Mouse (Mus musculus) MEL (cell line): ENCODE measurements around the gene Cyren. TPM values are rescaled to one million over a fixed set of nuclear protein-coding genes. Genes with fewer than 3 reads are reported as not detected.

ENCODE experiments used
- DNase-seq: peaks from one replicate; pipeline ENCODE4 v3.0.0; 2011; ENCODE audit warnings: low read depth, low spot score
- H3K27ac ChIP-seq: 2 replicates; pipeline ENCODE4 v1.5.1; 2012; ENCODE audit warnings: low read depth, mild to moderate bottlenecking, control low read depth, low read length, moderate library complexity; ENCODE audit not compliant: control insufficient read depth
- H3K27me3 ChIP-seq, 2 experiments: fragments of 150-350 bp in 1 of 2; sonication (generic) in 1 of 2; 2 replicates each; pipeline ENCODE4 v1.6.1; 2012; ENCODE audit warnings: low read length in 2 of 2, mild to moderate bottlenecking in 2 of 2, improper control_type of control experiment in 1 of 2, moderate library complexity in 1 of 2; ENCODE audit not compliant: insufficient read depth in 2 of 2, control insufficient read depth in 1 of 2
- H3K36me3 ChIP-seq, 2 experiments: 2 replicates each; pipeline ENCODE4 v1.6.1; 2012 to 2014; ENCODE audit warnings: low read length in 2 of 2, improper control_type of control experiment in 1 of 2, inconsistent platforms in 1 of 2, mild to moderate bottlenecking in 1 of 2; ENCODE audit not compliant: insufficient read depth in 2 of 2, control insufficient read depth in 1 of 2
- H3K4me1 ChIP-seq, 2 experiments: fragments of 150-350 bp in 1 of 2; sonication (generic) in 1 of 2; 2 replicates each; pipeline ENCODE4 v1.6.1; 2012; ENCODE audit warnings: low read length in 2 of 2, improper control_type of control experiment in 1 of 2, mild to moderate bottlenecking in 1 of 2; ENCODE audit not compliant: insufficient read depth in 2 of 2, control insufficient read depth in 1 of 2
- H3K4me3 ChIP-seq, 2 experiments: fragments of 150-350 bp in 1 of 2; sonication (generic) in 1 of 2; 2 replicates each; pipeline ENCODE4 v1.5.1; 2012; ENCODE audit warnings: low read depth in 2 of 2, low read length in 2 of 2, mild to moderate bottlenecking in 2 of 2, moderate library complexity in 2 of 2, control low read depth in 1 of 2, improper control_type of control experiment in 1 of 2; ENCODE audit not compliant: control insufficient read depth in 1 of 2, insufficient read depth in 1 of 2
- H3K79me2 ChIP-seq: 2 replicates; pipeline ENCODE4 v1.6.1; 2012; ENCODE audit warnings: mild to moderate bottlenecking, low read length, moderate library complexity; ENCODE audit not compliant: control insufficient read depth, poor library complexity, insufficient read depth
- H3K9ac ChIP-seq: 2 replicates; pipeline ENCODE4 v1.6.1; 2012; ENCODE audit warnings: low read depth, mild to moderate bottlenecking, control low read depth, low read length, moderate library complexity; ENCODE audit not compliant: control insufficient read depth, poor library complexity, severe bottlenecking
- H3K9me3 ChIP-seq: fragments of 150-350 bp; sonication (generic); replicated peaks from 2 replicates; pipeline ENCODE4 v1.6.1; 2012; ENCODE audit warnings: mild to moderate bottlenecking, low read length, improper control_type of control experiment, moderate library complexity; ENCODE audit not compliant: insufficient read depth
- CHD2 ChIP-seq: IDR thresholded peaks from 2 replicates; pipeline ENCODE4 v1.6.1; 2011; ENCODE audit warnings: low read length, improper control_type of control experiment
- EP300 ChIP-seq, 2 experiments: IDR thresholded peaks; 2 replicates each; pipeline ENCODE4 v1.6.1; 2011; ENCODE audit warnings: improper control_type of control experiment in 2 of 2, low read length in 2 of 2, low read depth in 1 of 2, mild to moderate bottlenecking in 1 of 2
- MYC ChIP-seq: IDR thresholded peaks from 2 replicates; pipeline ENCODE4 v1.6.1; 2011; ENCODE audit warnings: low read depth, mild to moderate bottlenecking, low read length, improper control_type of control experiment, moderate library complexity
- POLR2A ChIP-seq, 2 experiments: IDR thresholded peaks; 2 replicates each; pipeline ENCODE4 v1.6.1; 2011 to 2012; ENCODE audit warnings: low read length in 2 of 2, mild to moderate bottlenecking in 2 of 2, control low read depth in 1 of 2, improper control_type of control experiment in 1 of 2, low read depth in 1 of 2, moderate library complexity in 1 of 2; ENCODE audit not compliant: control insufficient read depth in 1 of 2, insufficient read depth in 1 of 2, poor library complexity in 1 of 2
- RCOR1 ChIP-seq: IDR thresholded peaks from 2 replicates; pipeline ENCODE4 v1.6.1; 2012; ENCODE audit warnings: low read depth, mild to moderate bottlenecking, inconsistent platforms, low read length, improper control_type of control experiment
- SIN3A ChIP-seq: IDR thresholded peaks from 2 replicates; pipeline ENCODE4 v1.6.1; 2012; ENCODE audit warnings: low read length, improper control_type of control experiment, inconsistent platforms
- TAL1 ChIP-seq: IDR thresholded peaks from 2 replicates; pipeline ENCODE4 v1.6.1; 2012; ENCODE audit warnings: mild to moderate bottlenecking, inconsistent platforms, low read length, moderate library complexity, mixed read lengths
- ZC3H11A ChIP-seq: IDR thresholded peaks from 2 replicates; pipeline ENCODE4 v1.6.1; 2012; ENCODE audit warnings: low read depth, mild to moderate bottlenecking, inconsistent platforms, low read length, improper control_type of control experiment
- ZMIZ1 ChIP-seq: IDR thresholded peaks from 2 replicates; pipeline ENCODE4 v1.6.1; 2012; ENCODE audit warnings: low read depth, mild to moderate bottlenecking, inconsistent platforms, low read length, improper control_type of control experiment, moderate library complexity
- ZNF384 ChIP-seq: IDR thresholded peaks from 2 replicates; pipeline ENCODE4 v1.6.1; 2012; ENCODE audit warnings: low read depth, mild to moderate bottlenecking, inconsistent platforms, low read length, improper control_type of control experiment
- polyA plus RNA-seq, 2 experiments: library from polyadenylated mRNA; stranded (reverse) in 1 of 2; unstranded in 1 of 2; fragments of >175 nt in 1 of 2; fragments of >200 nt in 1 of 2; gene quantifications; 2 replicates each; pipeline versions ENCODE4 v1.2.1 to v1.2.4; 2012; ENCODE audit warnings: low replicate concordance in 2 of 2, low read depth in 1 of 2; ENCODE audit not compliant: insufficient read length in 2 of 2, insufficient read depth in 1 of 2, missing spikeins in 1 of 2
- total RNA-seq: library from RNA; depleted of rRNA; stranded (reverse); fragments of 300-350 nt; gene quantifications from 2 replicates; pipeline ENCODE4 v1.2.3, GENCODE M21; 2012; rRNA removed

Gene Cyren
- total and polyA plus RNA-seq, 3 experiments: 10.1 to 15.9 TPM; not detected in 1

DNA sequence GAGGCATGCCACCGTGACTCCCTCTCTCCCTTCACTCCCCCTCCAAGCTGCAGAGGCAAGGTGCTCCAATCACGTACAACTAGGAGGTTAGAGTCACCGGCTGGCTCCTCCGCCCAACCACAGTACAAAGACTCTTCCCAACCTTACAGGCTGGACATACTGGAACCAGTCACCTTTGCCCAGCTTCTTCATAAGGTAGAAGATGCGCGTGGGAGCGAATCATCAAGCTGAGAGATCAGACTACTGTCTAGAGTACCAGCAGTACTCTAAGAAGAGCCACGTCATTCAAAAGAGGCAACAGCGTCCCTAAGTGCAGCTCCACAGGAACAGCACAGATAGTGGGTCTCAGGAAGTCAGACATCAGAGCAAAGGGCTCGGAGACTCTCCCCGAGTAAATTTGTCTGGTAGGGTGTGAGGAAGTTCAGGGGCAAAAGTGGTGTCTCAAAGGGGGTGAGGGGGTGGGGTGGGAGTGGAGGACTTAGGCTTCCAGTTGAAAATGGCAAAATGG lies 16.3 kb downstream of the Cyren start (continued):
- TF ChIP-seq ZMIZ1: no peak
- TF ChIP-seq CHD2: no peak

DNA sequence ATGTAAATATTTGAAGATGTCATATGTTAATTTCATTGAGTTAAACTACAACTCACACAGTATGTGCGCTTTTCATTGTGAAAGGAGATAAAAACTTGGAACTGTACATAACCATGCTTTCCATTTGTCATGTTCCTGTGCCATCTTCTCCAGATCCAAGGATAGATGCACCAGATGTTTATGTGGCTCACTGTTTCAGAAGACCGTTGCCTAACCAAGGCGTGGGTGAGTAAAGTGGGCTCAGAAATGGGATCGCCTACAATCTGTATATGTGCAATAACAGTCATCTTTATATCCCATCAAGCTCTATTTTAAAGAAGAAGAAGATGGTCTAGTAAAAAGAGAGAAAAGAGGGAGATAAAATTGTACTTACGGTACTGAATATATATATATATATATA lies 45.5 kb downstream of the Cyren start:
- Histone ChIP-seq H3K36me3 (no peaks in the 10 kb centered on the region), H3K79me2 (no peaks in the 10 kb centered on the region), H3K4me3 (no peak overlapping the region), H3K9me3 (no peaks in the 10 kb centered on the region), H3K9ac (no peak overlapping the region), H3K27me3 (no peaks in the 10 kb centered on the region; a peak in 1 of 4 replicates), H3K27ac (no peak overlapping the region), H3K4me1 (no peaks in the 10 kb centered on the region)
- TF ChIP-seq ZMIZ1 (no peak), SIN3A (no peak), ZNF384 (no peak), ZC3H11A (no peak)
- DNase-seq: no peak

DNA sequence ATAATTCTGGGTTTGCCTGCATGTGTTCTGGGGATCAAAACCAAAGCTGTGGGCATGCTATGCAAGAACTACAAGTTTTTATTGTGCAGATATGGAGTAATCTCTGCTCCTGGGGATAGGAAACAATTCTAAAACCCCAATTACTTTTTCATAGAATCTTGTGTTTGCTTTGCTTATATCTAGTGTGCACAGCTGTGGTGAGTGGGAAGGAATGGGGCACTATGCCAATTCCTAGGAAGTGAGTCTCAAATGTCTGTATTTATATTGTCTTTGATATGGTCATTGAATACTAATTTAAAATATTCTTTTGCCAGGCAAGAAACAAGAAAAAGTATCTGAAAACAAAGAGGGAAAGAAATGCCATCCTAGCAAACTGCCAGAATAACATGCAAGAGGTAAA lies 53.5 kb downstream of the Cyren start:
- H3K4me1 ChIP-seq: no peaks in the 10 kb centered on the region
- TF ChIP-seq ZC3H11A: no peak
- peak; percentile 59; the same call in 1 of the 2 replicates for TF ChIP-seq RCOR1
- TF ChIP-seq POLR2A (IDR thresholded peaks at IDR 0.05; ENCODE audit: control insufficient read depth in 1 of 2, insufficient read depth in 1 of 2, low read depth in 1 of 2, low read length in 2 of 2, poor library complexity in 1 of 2): no peak
- TF ChIP-seq ZNF384: no peak
- TF ChIP-seq SIN3A: no peak
- TF ChIP-seq TAL1: peak; percentile 40
- TF ChIP-seq MYC: no peak
- no peak for TF ChIP-seq ZMIZ1
- 0 out of 4 replicates have a peak, but pooled peaks of 1 of the 2 experiments have one; percentile 18 for TF ChIP-seq EP300 (IDR thresholded peaks at IDR 0.05; ENCODE audit: low read depth in 1 of 2, low read length in 2 of 2)
- H3K4me3 ChIP-seq: no peak overlapping the region
- H3K79me2 ChIP-seq: no peaks in the 10 kb centered on the region
- no peaks in the 10 kb centered on the region for H3K9me3 ChIP-seq
- H3K9ac ChIP-seq: no peak overlapping the region
- no peaks in the 10 kb centered on the region for H3K36me3 ChIP-seq
- H3K27me3 ChIP-seq: peaks cover 2 to 3% of the 10 kb centered on the region in 2 experiments; a peak in 2 of 4 replicates
- peak; percentile 12 for DNase-seq
- H3K27ac ChIP-seq: no peak overlapping the region

Other genes with a start within 250 kb of the Cyren start
- not detected in 2 replicates for gene Agbl3, start 97.6 kb downstream of the Cyren start, total RNA-seq
- gene Agbl3, start 97.6 kb downstream of the Cyren start, polyA plus RNA-seq: 1 to 10 TPM in 1 of 2 experiments, not detected in 1; 1.3 TPM
- gene Tmem140, start 14.9 kb downstream of the Cyren start, total RNA-seq: 2.5 TPM in 2 replicates
- 1 to 10 TPM in 1 of 2 experiments, not detected in 1; 4.0 TPM for gene Tmem140, start 14.9 kb downstream of the Cyren start, polyA plus RNA-seq
- 11.7 and 13.7 TPM in 2 replicates for gene Wdr91, start 32.8 kb upstream of the Cyren start, total RNA-seq
- gene Wdr91, start 32.8 kb upstream of the Cyren start, polyA plus RNA-seq: 10 to 100 TPM in 1 of 2 experiments, not detected in 1; 24.1 TPM
- gene Stra8, start 42.1 kb upstream of the Cyren start, total RNA-seq: not detected in 2 replicates
- not detected for gene Stra8, start 42.1 kb upstream of the Cyren start, polyA plus RNA-seq
- 5.5 and 6.2 TPM in 2 replicates for gene Slc23a4, start 110.3 kb upstream of the Cyren start, total RNA-seq
- 10 to 100 TPM in 1 of 2 experiments, not detected in 1; 10.2 TPM for gene Slc23a4, start 110.3 kb upstream of the Cyren start, polyA plus RNA-seq